Mouse (Mus musculus) lung, adult 2 months (tissue): ENCODE measurements at regions not wholly inside any gene's neighbourhood (a gene's known extent, or its start where the extent isn't known, plus 50 kb on each side); places are given as distances from the start of the nearest gene placed in this dataset.

Experiments
- CTCF ChIP-seq: fragments of 200-500 bp; IDR thresholded peaks from 2 replicates; pipeline ENCODE4 v1.5.1; 2011; ENCODE audit warnings: mild to moderate bottlenecking, low read length, control low read depth; ENCODE audit not compliant: insufficient read depth
- POLR2A ChIP-seq: fragments of 200-500 bp; IDR thresholded peaks from 2 replicates; pipeline ENCODE4 v1.6.1; 2011; ENCODE audit warnings: low read depth, mild to moderate bottlenecking, control low read depth, low read length, borderline replicate concordance; ENCODE audit errors: extremely low read depth

- TF ChIP-seq CTCF (no peak), POLR2A (no peak)
Measured at GRCm38 (mm10) chr11:112270911-112271310, 511.1 kb upstream of the Sox9 start.
